Mouse (Mus musculus): ENCODE measurements at regions not wholly inside any gene's neighbourhood (a gene's known extent, or its start where the extent isn't known, plus 50 kb on each side); places are given as distances from the start of the nearest gene placed in this dataset.

- no peak for DNase-seq (ENCODE audit: low spot score in 2 of 2)
Measured at GRCm38 (mm10) chr5:126933466-126933865, 308.1 kb upstream of the Tmem132c start.

DNA sequence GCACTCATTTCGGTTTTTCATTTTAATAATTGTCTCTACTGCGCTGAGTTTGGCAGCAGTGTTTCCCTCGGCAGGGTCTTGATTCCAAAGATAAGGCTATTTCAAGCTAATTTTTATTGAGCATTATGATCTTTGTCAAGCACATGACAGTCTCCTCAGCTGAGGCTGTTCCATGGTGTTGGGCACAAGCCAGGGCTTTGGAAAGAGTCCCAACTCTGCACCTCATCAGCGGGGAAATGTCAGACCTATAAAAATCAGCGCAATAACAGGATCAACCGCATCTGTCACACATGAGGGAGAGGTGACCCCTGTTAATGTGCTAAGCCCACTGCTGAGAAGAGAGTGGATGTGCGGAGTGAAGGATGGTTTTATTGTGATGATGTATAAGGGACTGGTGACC, 296.7 kb upstream of the Tmem132c start:
- no peak for DNase-seq (ENCODE audit: low spot score in 2 of 2)

DNA sequence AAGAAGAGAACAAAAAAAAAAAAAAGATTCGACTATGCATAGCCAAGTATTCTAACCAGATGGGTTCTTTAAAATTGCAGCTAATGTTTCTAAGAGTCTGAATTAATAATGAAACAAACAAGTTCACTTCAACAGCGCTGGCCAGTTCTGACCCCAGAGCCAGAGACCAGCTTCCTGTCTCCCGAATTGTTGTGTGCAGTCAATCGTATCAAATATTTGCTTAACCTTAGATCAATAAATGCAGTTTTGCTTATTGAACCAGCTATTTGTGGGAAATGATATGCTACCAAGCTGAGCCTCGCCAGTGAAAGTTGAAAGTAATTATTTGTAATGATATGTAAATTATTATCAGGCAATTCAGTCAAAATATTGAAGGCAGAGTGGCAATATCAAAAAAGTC, 287.4 kb upstream of the Tmem132c start:
- no peak for DNase-seq (ENCODE audit: low spot score in 2 of 2)

DNA sequence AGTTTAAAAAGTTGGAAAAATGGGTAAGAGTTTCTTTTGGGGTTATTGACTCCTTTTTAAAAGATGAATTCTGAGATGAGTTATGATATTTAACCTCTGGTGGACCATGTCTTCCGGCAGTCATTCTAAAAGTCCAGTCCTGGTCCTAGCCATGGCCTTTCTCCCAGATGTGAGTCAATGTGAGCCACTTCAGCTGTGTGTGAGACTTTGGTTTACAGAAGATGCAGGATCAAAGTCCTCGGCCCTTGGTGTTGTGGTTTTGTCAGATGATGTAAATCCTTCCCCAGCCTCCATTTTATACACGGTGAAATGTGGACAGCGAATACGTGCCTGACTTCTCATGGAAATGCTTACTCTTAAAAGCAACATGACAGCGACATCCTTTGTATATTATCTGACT, 287.0 kb upstream of the Tmem132c start:
- no peak for DNase-seq (ENCODE audit: low spot score in 2 of 2)

DNA sequence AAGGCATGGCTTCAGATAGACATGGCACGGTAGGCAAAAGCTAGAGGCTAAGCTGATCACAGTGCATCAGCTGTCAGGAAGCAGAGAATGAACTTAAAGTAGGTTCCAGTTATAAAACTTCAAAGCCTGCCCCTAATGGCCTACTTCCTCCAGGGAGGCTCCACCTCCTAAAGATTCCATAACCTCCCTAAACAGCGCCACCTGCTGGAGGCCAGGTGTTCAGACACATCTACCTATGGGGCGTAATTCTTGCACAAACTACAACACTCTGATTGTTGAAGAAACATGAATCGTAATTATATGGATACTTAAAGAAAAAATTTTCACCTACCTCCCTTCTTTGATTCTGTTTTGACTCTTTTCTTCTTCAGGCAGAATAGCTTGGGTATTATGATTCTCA, 277.0 kb upstream of the Tmem132c start:
- no peak for DNase-seq (ENCODE audit: low spot score in 2 of 2)

GRCm38 (mm10) chr5:126967076-126967475, 274.5 kb upstream of the Tmem132c start:
- DNase-seq (ENCODE audit: low spot score in 2 of 2) = no peak

DNA sequence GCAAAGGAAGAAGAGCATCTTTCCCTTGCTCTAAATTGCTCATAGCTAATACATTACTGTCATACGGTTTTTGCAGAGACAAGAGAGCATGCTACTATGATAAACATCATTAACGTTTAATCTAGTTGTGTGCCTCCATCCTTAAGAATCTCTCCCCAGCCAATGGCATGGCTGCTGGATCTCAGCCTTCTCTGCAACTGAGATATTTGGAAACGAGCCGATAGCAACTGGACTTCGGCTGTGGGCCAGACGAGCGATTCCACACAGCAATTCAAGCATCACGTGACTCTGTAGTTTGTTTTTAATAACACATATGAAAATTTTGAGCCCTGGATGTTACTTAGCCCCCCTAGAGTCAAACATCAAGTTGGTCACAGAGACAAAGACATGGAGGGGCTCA, 272.2 kb upstream of the Tmem132c start:
- DNase-seq (ENCODE audit: low spot score in 2 of 2) = no peak

GRCm38 (mm10) chr5:126971284-126971683, 270.3 kb upstream of the Tmem132c start:
- no peak for DNase-seq (ENCODE audit: low spot score in 2 of 2)

DNA sequence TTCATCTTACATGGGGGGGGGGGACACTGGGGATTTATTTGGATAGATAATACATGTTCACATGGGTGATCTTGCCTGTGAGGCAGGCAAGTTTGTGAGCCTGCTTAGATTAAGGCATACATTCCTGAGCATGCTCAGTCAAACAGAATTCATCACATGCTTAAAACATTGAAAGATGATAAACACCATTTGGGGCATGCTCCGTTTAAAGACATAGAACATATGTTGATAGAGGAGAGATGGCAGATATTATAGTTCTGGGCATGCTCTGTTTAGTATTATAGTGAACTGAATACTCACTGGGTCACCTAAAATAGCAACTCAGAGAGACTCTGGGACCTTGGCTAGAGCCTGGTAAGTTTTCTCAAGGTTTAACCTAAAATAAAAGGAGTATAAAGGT, 269.6 kb upstream of the Tmem132c start:
- DNase-seq (ENCODE audit: low spot score in 2 of 2) = no peak

GRCm38 (mm10) chr5:126973425-126973824, 268.2 kb upstream of the Tmem132c start:
- DNase-seq (ENCODE audit: low spot score in 2 of 2) = no peak

- DNase-seq (ENCODE audit: low spot score in 2 of 2) = no peak
Measured at GRCm38 (mm10) chr5:126974565-126974964, 267.0 kb upstream of the Tmem132c start.

- no peak for DNase-seq (ENCODE audit: low spot score in 2 of 2)
Measured at GRCm38 (mm10) chr5:126995577-126995976, 246.0 kb upstream of the Tmem132c start.

DNA sequence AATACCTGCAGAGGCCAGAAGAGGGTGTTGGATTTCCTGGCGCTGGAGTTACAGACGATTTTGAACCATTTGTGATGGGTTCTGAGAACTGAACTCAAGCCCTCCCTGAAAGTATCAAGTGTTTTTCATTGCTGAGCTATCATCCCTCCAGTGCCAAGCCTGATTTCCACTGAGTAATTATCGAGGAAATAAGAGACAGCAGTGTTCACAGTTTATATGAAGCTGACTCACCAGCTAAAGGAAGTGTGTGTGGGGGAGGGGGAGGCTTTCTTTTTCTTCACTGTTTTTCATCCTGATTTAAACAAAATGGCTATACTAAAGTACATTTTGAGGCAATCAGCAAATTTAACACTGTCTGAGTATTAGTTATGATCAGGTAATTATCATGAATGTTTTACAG, 227.4 kb upstream of the Tmem132c start:
- no peak for DNase-seq (ENCODE audit: low spot score in 2 of 2)

DNA sequence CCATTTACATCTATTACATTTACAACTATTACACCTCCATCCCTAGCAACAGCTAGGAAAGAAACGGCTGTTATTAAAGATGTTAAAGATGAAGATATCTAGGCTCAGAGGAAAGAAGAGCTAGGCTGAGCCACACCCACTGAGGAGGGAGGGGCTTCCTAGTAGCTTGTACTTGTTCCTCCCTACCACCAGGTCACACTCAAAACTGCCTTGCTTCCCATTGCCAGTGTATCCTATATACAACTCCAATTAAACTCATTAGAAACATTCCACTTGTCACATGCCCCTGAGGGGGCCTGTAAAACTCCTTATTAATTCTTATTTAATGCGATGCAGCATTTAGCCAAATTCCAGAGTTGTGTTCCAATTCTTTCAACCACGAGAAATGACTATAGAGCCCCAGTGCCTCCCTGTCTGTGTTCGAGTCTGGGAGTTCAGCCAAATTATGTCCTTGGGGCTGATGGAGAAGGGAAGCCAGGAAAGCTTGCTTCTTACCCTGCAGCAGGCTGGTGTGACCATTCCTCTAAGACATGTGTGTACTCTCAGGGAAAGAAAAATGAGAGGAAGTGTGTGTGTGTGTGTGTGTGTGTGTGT, 225.0 kb upstream of the Tmem132c start:
- no peak for DNase-seq (ENCODE audit: low spot score in 2 of 2)

DNA sequence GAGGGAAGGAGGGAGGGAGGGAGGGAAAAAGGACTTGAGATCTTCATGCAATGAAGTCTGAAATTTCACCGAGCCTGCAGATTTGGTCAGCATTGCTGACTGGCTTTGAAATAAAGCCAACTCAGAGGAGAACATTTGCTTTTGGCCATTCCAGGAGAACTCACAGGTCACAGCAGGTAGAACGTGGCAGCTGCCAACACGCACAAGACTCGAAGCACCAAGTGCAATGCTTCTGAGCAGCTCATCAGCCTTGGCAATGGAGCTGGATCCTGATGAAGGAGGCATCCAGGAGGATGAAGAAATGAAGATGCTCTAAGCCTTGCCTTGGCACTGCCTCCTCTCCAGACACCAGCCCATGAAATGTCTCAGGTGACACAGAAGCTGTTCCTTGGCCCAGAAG, 223.6 kb upstream of the Tmem132c start:
- DNase-seq (ENCODE audit: low spot score in 2 of 2) = no peak

- DNase-seq (ENCODE audit: low spot score in 2 of 2) = no peak
Measured at GRCm38 (mm10) chr5:127036472-127036871, 205.1 kb upstream of the Tmem132c start.

DNA sequence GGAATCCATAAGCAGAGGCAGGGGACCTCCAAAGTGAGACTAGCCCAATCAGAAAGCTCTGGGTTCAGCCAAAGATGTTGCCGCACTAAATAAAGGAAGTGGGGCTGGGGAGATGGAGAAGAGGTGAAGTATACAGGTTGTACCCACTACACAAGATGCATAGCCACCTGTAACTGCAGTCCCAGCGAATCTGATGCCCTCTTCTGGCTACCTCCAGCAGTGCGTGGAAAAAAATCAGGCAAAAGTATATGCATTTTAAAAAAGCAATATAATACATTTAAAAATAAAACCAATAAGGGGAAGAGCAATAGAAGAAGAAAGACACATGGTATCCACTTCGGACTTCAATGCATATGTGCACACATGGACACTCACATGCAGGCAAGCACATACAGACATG, 183.8 kb upstream of the Tmem132c start:
- DNase-seq (ENCODE audit: low spot score in 2 of 2) = no peak

DNA sequence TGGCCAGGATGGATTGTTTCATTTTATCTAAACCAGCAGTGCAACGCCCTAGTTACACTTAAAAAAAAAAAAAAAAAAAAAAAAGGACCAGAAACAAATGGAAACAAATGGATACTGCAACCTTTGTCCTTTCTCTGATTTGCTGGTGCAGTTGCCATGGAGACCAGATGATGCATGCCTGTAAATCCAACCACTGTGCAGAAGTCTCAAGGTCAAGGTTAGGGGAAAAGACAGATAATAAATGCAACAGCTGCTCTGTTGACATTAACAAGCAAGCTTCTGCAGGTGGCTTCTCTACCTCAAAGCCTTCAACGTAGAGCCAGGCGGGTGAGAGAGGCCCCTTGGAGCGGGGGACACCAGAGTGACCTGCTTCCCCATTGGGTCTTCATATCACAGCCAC, 167.3 kb upstream of the Tmem132c start:
- DNase-seq (ENCODE audit: low spot score in 2 of 2) = no peak
